Mouse (Mus musculus) CH12.LX (cell line): ENCODE measurements at regions not wholly inside any gene's neighbourhood (a gene's known extent, or its start where the extent isn't known, plus 50 kb on each side); places are given as distances from the start of the nearest gene placed in this dataset.

Source experiments
- DNase-seq: peaks from one replicate; pipeline ENCODE4 v3.0.0-alpha.2; 2013; ENCODE audit errors: extremely low read depth
- H3K27ac ChIP-seq: 2 replicates; pipeline ENCODE4 v1.5.1; 2012; ENCODE audit warnings: low read depth, mild to moderate bottlenecking, control low read depth, moderate library complexity; ENCODE audit not compliant: insufficient read depth
- H3K27me3 ChIP-seq: replicated peaks from 2 replicates; pipeline ENCODE3; 2012; ENCODE audit warnings: inconsistent platforms
- H3K36me3 ChIP-seq, 2 experiments: replicated peaks in 1 of 2; 2 replicates each; pipeline versions ENCODE3 to v1.6.1; 2012; ENCODE audit warnings: inconsistent platforms in 1 of 2, low read length in 1 of 2, mild to moderate bottlenecking in 1 of 2, mixed read lengths in 1 of 2, moderate library complexity in 1 of 2; ENCODE audit not compliant: control insufficient read depth in 1 of 2, insufficient read depth in 1 of 2
- H3K4me1 ChIP-seq, 2 experiments: 2 replicates each; pipeline ENCODE4 v1.6.1; 2012; ENCODE audit warnings: inconsistent platforms in 1 of 2, moderate library complexity in 1 of 2; ENCODE audit not compliant: insufficient read depth in 2 of 2, control insufficient read depth in 1 of 2
- H3K4me2 ChIP-seq: 2 replicates; pipeline ENCODE4 v1.6.1; 2012; ENCODE audit warnings: low read depth, mild to moderate bottlenecking, control low read depth; ENCODE audit not compliant: poor library complexity, insufficient read depth, severe bottlenecking
- H3K4me3 ChIP-seq, 3 experiments: fragments of 150-350 bp in 1 of 3; sonication (generic) in 1 of 3; replicated peaks in 1 of 3; 2 replicates each; pipeline versions ENCODE3 to v1.5.1; 2011 to 2012; ENCODE audit warnings: low read depth in 2 of 3, low read length in 2 of 3, mild to moderate bottlenecking in 2 of 3, moderate library complexity in 2 of 3, control low read depth in 1 of 3, improper control_type of control experiment in 1 of 3, inconsistent platforms in 1 of 3, mixed read lengths in 1 of 3; ENCODE audit not compliant: poor library complexity in 1 of 3
- H3K79me2 ChIP-seq: replicated peaks from 2 replicates; pipeline ENCODE4 v1.6.1; 2012; ENCODE audit warnings: mild to moderate bottlenecking, moderate library complexity; ENCODE audit not compliant: control insufficient read depth, poor library complexity, insufficient read depth, severe bottlenecking; ENCODE audit errors: extremely low read depth
- H3K9ac ChIP-seq: 2 replicates; pipeline ENCODE4 v1.6.1; 2012; ENCODE audit warnings: low read depth, mild to moderate bottlenecking, control low read depth, moderate library complexity; ENCODE audit not compliant: insufficient read depth
- H3K9me3 ChIP-seq: replicated peaks from 2 replicates; pipeline ENCODE3; 2012; ENCODE audit warnings: low read length, inconsistent platforms, mixed read lengths
- CHD2 ChIP-seq: IDR thresholded peaks from 2 replicates; pipeline ENCODE4 v1.6.1; 2011; ENCODE audit warnings: low read length, improper control_type of control experiment
- CTCF ChIP-seq, 2 experiments: IDR thresholded peaks in 1 of 2; conservative IDR thresholded peaks in 1 of 2; 2 replicates each; pipeline ENCODE4 v1.5.1; 2011 to 2012; ENCODE audit warnings: low read depth in 2 of 2, low read length in 2 of 2, improper control_type of control experiment in 1 of 2, inconsistent platforms in 1 of 2, mild to moderate bottlenecking in 1 of 2, moderate library complexity in 1 of 2
- ETS1 ChIP-seq: conservative IDR thresholded peaks from 2 replicates; pipeline ENCODE4 v1.6.1; 2012; ENCODE audit warnings: low read depth, mild to moderate bottlenecking, inconsistent platforms, low read length, improper control_type of control experiment, moderate library complexity
- HCFC1 ChIP-seq: IDR thresholded peaks from 2 replicates; pipeline ENCODE4 v1.6.1; 2012; ENCODE audit warnings: low read depth, mild to moderate bottlenecking, inconsistent platforms, low read length, improper control_type of control experiment
- IRF4 ChIP-seq: IDR thresholded peaks from 2 replicates; pipeline ENCODE4 v1.6.1; 2014; ENCODE audit warnings: low read depth, mild to moderate bottlenecking, inconsistent platforms, low read length, improper control_type of control experiment
- JUND ChIP-seq: conservative IDR thresholded peaks from 2 replicates; pipeline ENCODE4 v1.6.1; 2011; ENCODE audit warnings: low read depth, low read length, improper control_type of control experiment
- KAT2A ChIP-seq: IDR thresholded peaks from 2 replicates; pipeline ENCODE4 v1.6.1; 2012; ENCODE audit warnings: low read length, improper control_type of control experiment, inconsistent platforms; ENCODE audit not compliant: insufficient replicate concordance
- MAFK ChIP-seq: IDR thresholded peaks from 2 replicates; pipeline ENCODE4 v1.6.1; 2011; ENCODE audit warnings: low read length, improper control_type of control experiment; ENCODE audit not compliant: insufficient replicate concordance
- MAX ChIP-seq: IDR thresholded peaks from 2 replicates; pipeline ENCODE4 v1.6.1; 2011; ENCODE audit warnings: low read length, improper control_type of control experiment
- MAZ ChIP-seq: IDR thresholded peaks from 2 replicates; pipeline ENCODE4 v1.6.1; 2012; ENCODE audit warnings: low read depth, mild to moderate bottlenecking, inconsistent platforms, low read length, improper control_type of control experiment, moderate library complexity
- MXI1 ChIP-seq: IDR thresholded peaks from 2 replicates; pipeline ENCODE4 v1.6.1; 2011; ENCODE audit warnings: mild to moderate bottlenecking, low read depth, low read length, improper control_type of control experiment
- NELFE ChIP-seq: IDR thresholded peaks from 2 replicates; pipeline ENCODE4 v1.6.1; 2011; ENCODE audit warnings: low read depth, low read length, improper control_type of control experiment
- NRF1 ChIP-seq: IDR thresholded peaks from 2 replicates; pipeline ENCODE4 v1.6.1; 2014; ENCODE audit warnings: low read depth, mild to moderate bottlenecking, inconsistent platforms, low read length, improper control_type of control experiment, moderate library complexity
- PAX5 ChIP-seq: IDR thresholded peaks from 2 replicates; pipeline ENCODE4 v1.6.1; 2012; ENCODE audit warnings: low read length, inconsistent platforms, mixed read lengths
- RAD21 ChIP-seq: IDR thresholded peaks from 2 replicates; pipeline ENCODE4 v1.6.1; 2011; ENCODE audit warnings: low read depth, mild to moderate bottlenecking, low read length, improper control_type of control experiment, moderate library complexity
- RCOR1 ChIP-seq: conservative IDR thresholded peaks from 2 replicates; pipeline ENCODE4 v1.6.1; 2012; ENCODE audit warnings: low read depth, mild to moderate bottlenecking, inconsistent platforms, low read length, improper control_type of control experiment
- SIN3A ChIP-seq: IDR thresholded peaks from 2 replicates; pipeline ENCODE4 v1.6.1; 2012; ENCODE audit warnings: low read length, improper control_type of control experiment, inconsistent platforms
- SMC3 ChIP-seq: IDR thresholded peaks from 2 replicates; pipeline ENCODE4 v1.6.1; 2011; ENCODE audit warnings: low read depth, low read length, improper control_type of control experiment
- UBTF ChIP-seq: IDR thresholded peaks from 2 replicates; pipeline ENCODE4 v1.6.1; 2012; ENCODE audit warnings: low read depth, mild to moderate bottlenecking, inconsistent platforms, low read length, improper control_type of control experiment, moderate library complexity
- dilution Hi-C: fragments of 300-500 bp; cut with MboI; formaldehyde crosslinking; loops from 2 replicates; pipeline ENCODE4 v1.14.3; 2020; ENCODE audit warnings: low sequenced_read_pairs; ENCODE audit not compliant: extremely low pct_unique_long_range_greater_than_20kb, extremely low pct_ligation_motif_present
- in situ Hi-C: fragments of 300-500 bp; cut with MboI; formaldehyde crosslinking; loops from 3 replicates; pipeline ENCODE4 v1.14.3; 2019; ENCODE audit warnings: low sequenced_read_pairs, low pct_ligation_motif_present, low pct_unique_long_range_greater_than_20kb, mixed read lengths

GRCm38 (mm10) chr16:91165906-91166305 lies 59.4 kb upstream of the Olig2 start:
- no peak for DNase-seq
- dilution Hi-C loops (no loop called here), in situ Hi-C loops (no loop called here)
- peaks cover 79% of the 10 kb centered on the region for H3K27me3 ChIP-seq
- no peaks in the 10 kb centered on the region for H3K79me2 ChIP-seq
- no peaks in the 10 kb centered on the region for H3K9me3 ChIP-seq
- H3K4me2 ChIP-seq, result no peak overlapping the region
- H3K36me3 ChIP-seq, result no peaks in the 10 kb centered on the region
- no peak overlapping the region for H3K4me3 ChIP-seq
- peaks cover 0 to 4% of the 10 kb centered on the region in 2 experiments; a peak in 1 of 4 replicates for H3K4me1 ChIP-seq
- no peak overlapping the region for H3K9ac ChIP-seq
- TF ChIP-seq NELFE, result no peak
- TF ChIP-seq RCOR1, result no peak
- no peak for TF ChIP-seq MAFK
- no peak for TF ChIP-seq MAZ
- TF ChIP-seq RAD21, result no peak
- no peak for TF ChIP-seq IRF4
- TF ChIP-seq SMC3, result no peak
- no peak overlapping the region for H3K27ac ChIP-seq

GRCm38 (mm10) chr16:91166866-91167265 lies 58.4 kb upstream of the Olig2 start:
- peak; percentile 39 for DNase-seq
- peaks cover 72% of the 10 kb centered on the region for H3K27me3 ChIP-seq

DNA sequence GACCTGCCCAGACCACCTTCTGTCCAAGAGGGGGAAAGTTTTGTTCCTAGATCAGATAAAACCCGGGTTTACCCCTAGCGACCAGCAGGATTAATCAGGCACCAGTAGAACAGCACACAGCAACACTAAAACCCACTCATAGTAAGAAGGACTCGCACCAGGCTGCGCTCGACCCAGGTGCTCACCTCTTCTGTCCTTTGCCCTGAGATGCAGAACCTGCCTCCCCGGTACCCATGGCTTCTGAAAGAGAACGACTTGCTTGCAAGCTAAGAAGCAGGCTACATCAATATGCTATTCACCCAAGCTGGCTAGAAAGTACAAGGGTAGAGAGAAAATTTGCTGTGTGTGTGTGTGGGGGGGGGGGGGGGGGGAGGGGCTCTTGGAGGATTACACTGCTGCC lies 56.9 kb upstream of the Olig2 start:
- in situ Hi-C loops, result no loop called here
- DNase-seq, result no peak
- H3K4me2 ChIP-seq, result no peak overlapping the region
- TF ChIP-seq PAX5, result no peak
- TF ChIP-seq ETS1, result no peak
- no peak for TF ChIP-seq RCOR1
- TF ChIP-seq IRF4, result no peak
- TF ChIP-seq MAFK, result no peak
- TF ChIP-seq MXI1, result no peak
- no peak for TF ChIP-seq KAT2A
- TF ChIP-seq NRF1, result no peak
- no peak for TF ChIP-seq HCFC1
- no peak for TF ChIP-seq UBTF
- no peak for TF ChIP-seq CTCF (conservative IDR thresholded peaks at IDR 0.05 in 1 of 2, IDR thresholded peaks at IDR 0.05 in 1 of 2; ENCODE audit: low read depth in 2 of 2, low read length in 2 of 2)
- TF ChIP-seq SIN3A, result no peak
- TF ChIP-seq RAD21, result no peak
- TF ChIP-seq MAX, result no peak
- TF ChIP-seq JUND, result no peak
- no peak for TF ChIP-seq CHD2
- TF ChIP-seq, all 38 proteins: peak for 0
- Histone ChIP-seq H3K9ac (no peak overlapping the region), H3K4me1 (peaks cover 0 to 4% of the 10 kb centered on the region in 2 experiments; a peak in 2 of 4 replicates), H3K9me3 (no peaks in the 10 kb centered on the region), H3K36me3 (no peaks in the 10 kb centered on the region), H3K4me3 (no peak overlapping the region), H3K27me3 (peaks cover 71% of the 10 kb centered on the region), H3K27ac (no peak overlapping the region), H3K79me2 (no peaks in the 10 kb centered on the region)
- dilution Hi-C loops, result no loop called here

More at GRCm38 (mm10) chr16:91166866-91167265, 58.4 kb upstream of the Olig2 start:
- no peaks in the 10 kb centered on the region for H3K36me3 ChIP-seq
- no peak overlapping the region for H3K4me2 ChIP-seq
- dilution Hi-C loops, result no loop called here
- H3K9ac ChIP-seq, result no peak overlapping the region
- TF ChIP-seq MAFK (no peak), CTCF (conservative IDR thresholded peaks at IDR 0.05 in 1 of 2, IDR thresholded peaks at IDR 0.05 in 1 of 2; ENCODE audit: low read depth in 2 of 2, low read length in 2 of 2) (peak; percentile 38 to 47; a peak in 2 of 4 replicates)
- TF ChIP-seq, all 38 proteins: peak for 1
- H3K4me1 ChIP-seq, result peaks cover 0 to 4% of the 10 kb centered on the region in 2 experiments; a peak in 2 of 4 replicates
- in situ Hi-C loops, result no loop called here
- H3K4me3 ChIP-seq, result no peak overlapping the region
- no peaks in the 10 kb centered on the region for H3K79me2 ChIP-seq
- no peaks in the 10 kb centered on the region for H3K9me3 ChIP-seq
- no peak overlapping the region for H3K27ac ChIP-seq
